Mouse (Mus musculus): ENCODE results near the gene Crls1.

DNA sequence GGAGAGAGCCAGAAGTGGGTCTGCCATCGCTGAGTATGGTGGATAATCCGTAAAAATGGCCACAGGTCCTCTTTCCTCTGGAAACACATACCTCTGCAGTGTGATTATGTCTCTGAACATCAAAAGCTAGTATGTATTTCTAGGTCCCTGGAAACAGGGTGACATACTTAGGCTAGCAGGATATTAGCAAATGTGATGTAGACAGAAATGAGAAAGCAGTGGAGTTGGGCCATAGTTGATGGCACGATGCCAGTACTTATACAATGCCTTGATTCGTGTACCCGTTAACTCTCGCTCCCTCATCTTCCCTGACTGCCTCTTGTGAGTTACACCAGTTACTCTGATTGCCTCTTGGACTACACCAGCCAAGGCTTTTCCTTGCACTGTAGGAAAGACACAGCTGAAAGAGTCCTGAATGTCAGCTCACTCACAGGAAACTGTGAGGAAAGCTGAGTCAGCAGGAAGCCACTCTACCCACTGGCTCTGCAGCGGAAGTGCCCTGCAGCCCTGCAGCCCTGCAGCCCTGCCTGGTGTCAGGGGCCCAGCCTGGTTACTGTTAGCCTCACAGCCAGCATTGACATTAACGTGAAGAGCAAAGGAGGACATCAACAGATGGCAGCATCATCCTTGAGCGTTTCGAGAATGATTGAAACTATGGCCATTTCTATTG is 27.3 kb downstream of the Crls1 start:
- TF ChIP-seq CTCF (IDR thresholded peaks at IDR 0.05; ENCODE audit: extremely low read depth, insufficient read length, insufficient replicate concordance, low read depth, low read length) = no peak
- TF ChIP-seq POLR2A (IDR thresholded peaks at IDR 0.05; ENCODE audit: low read depth, low read length) = no peak

All from small intestine, adult 2 months (tissue).